Mouse (Mus musculus) testis, adult 10 weeks (tissue): ENCODE results near the gene Fbxl20. TPM values are rescaled to one million over a fixed set of nuclear protein-coding genes. Genes with fewer than 3 reads are reported as not detected.

Experiments
- polyA plus RNA-seq: library from polyadenylated mRNA; stranded (reverse); fragments of 350-450 nt; fragmentation: Illumina TruSeq; extraction: RNeasy Lipid Tissue Mini Kit (QIAGEN cat#74804); gene quantifications from one replicate; pipeline ENCODE4 v1.2.3, GENCODE M21; 2014; ENCODE audit warnings: low read depth, low replicate concordance

Fbxl20 gene
- polyA plus RNA-seq = 14.0 TPM

GRCm38 (mm10) chr11:98149786-98150624 lies at the start of gene Fbxl20:
TSS of gene Fbxl20 (minus strand) at chr11:98150403.

GRCm38 (mm10) chr11:98192901-98193805 lies 43.0 kb upstream of the Fbxl20 start, which contains the start of gene Med1:
TSS of gene Med1 (minus strand) at chr11:98193293.

DNA sequence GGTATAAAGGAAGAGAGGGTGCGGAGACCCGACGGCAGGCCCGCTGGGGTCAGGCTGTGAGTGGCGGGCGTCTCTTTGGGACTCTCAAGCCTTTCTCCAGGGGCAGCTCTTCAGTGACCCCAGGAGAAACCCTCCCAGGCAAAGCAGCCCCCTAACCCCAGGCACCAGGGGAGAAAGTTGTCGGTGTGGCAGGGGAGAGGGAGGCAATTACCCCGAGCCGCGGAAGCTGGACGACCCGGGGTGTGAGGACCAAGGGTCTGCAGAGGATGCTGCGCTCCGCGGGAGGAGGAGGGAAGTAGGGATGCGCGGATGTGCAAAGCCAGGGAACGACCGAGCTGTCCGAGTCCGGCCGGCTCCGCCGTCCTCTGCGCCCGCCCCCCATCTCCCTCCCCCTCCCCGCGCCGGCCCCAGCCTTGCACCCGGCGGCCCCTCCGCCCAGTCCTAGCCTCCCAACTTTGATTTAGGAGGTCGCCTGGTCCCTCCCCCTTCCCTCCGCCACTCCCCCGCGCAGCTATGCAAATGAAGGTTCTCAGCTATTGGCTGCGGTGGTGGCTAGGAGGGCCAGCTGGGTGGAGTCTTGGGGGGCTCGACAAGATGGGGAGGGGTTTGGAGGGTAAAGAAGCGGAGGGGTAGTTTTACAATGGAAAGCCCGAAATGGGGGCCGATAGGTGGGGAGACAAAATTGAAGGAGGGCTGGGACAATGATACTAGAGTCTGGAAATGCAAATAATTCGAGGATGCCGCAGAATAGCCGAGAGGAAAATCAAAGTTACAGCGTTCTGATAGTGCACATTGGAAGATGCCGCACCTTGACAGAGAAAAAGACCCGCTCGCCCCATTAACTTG lies 97.0 kb downstream of the Fbxl20 start, which contains the start of gene Stac2:
TSS of gene Stac2 (minus strand) at position 474 of the 846 bp plus-strand sequence.

Other genes with a start within 250 kb of the Fbxl20 start
- gene Plxdc1, start 164.0 kb downstream of the Fbxl20 start, polyA plus RNA-seq = 2.4 TPM
- gene Arl5c, start 154.2 kb downstream of the Fbxl20 start, polyA plus RNA-seq = 0.27 TPM
- gene Cacnb1, start 127.4 kb downstream of the Fbxl20 start, polyA plus RNA-seq = 2.3 TPM
- 55.1 TPM for gene Rpl19, start 123.7 kb downstream of the Fbxl20 start, polyA plus RNA-seq
- 0.64 TPM for gene Stac2, start 96.9 kb downstream of the Fbxl20 start, polyA plus RNA-seq
- gene Med1, start 42.9 kb upstream of the Fbxl20 start, polyA plus RNA-seq = 134 TPM
- gene Cdk12, start 52.7 kb upstream of the Fbxl20 start, polyA plus RNA-seq = 39.0 TPM
- not detected for gene Neurod2, start 179.2 kb upstream of the Fbxl20 start, polyA plus RNA-seq
- gene Ppp1r1b, start 198.0 kb upstream of the Fbxl20 start, polyA plus RNA-seq = 0.18 TPM
- 0.36 TPM for gene Stard3, start 208.0 kb upstream of the Fbxl20 start, polyA plus RNA-seq
- gene Tcap, start 233.4 kb upstream of the Fbxl20 start, polyA plus RNA-seq = not detected
- not detected for gene Pnmt, start 236.0 kb upstream of the Fbxl20 start, polyA plus RNA-seq